ENCODE assay signal across 26 mouse cellular contexts in genomic region chr19:12026606-12027005, GRCm38 (mm10). TPM values are rescaled to one million over a fixed set of nuclear protein-coding genes. Genes with fewer than 3 reads are reported as not detected.
DNase-seq lines count a peak whose midpoint lies in the region; ATAC-seq lines count a peak whose summit lies in the region.
"Had no signal": no experiment of that assay in that cellular context is flagged by ENCODE, and none has a peak within 500 bp of the region (broad histone marks: within the 10 kb centered on the region; RNA-seq: fewer than 3 reads in every experiment).

No protein-coding gene starts in this region.

- H3K9me3 ChIP-seq in hindbrain, embryonic 13.5 days: no peaks in the 10 kb centered on the region
- H3K9me3 ChIP-seq: forebrain, embryonic 13.5 days; limb, embryonic 15.5 days; midbrain, embryonic 13.5 days had no signal

- H3K27ac ChIP-seq in hindbrain, embryonic 13.5 days: no peak overlapping the region
- H3K27ac ChIP-seq: forebrain, embryonic 13.5 days; gastrocnemius, adult 2 months; hindbrain, embryonic 14.5 days; kidney, postnatal 0 days; limb, embryonic 15.5 days; midbrain, embryonic 13.5 days had no signal

- WGBS in hindbrain, embryonic 13.5 days: 83% methylated on average over 2 of the region's 2 CpGs

- no peak overlapping the region for H3K4me3 ChIP-seq in hindbrain, embryonic 13.5 days
- H3K4me3 ChIP-seq: forebrain, embryonic 13.5 days; gastrocnemius, adult 2 months; limb, embryonic 15.5 days; midbrain, embryonic 13.5 days; myocyte had no signal

- no peaks in the 10 kb centered on the region for H3K4me1 ChIP-seq in hindbrain, embryonic 13.5 days (replicated peaks)
- H3K4me1 ChIP-seq: forebrain, embryonic 13.5 days; limb, embryonic 15.5 days; midbrain, embryonic 13.5 days had no signal

- no peak overlapping the region for H3K9ac ChIP-seq in hindbrain, embryonic 13.5 days
- H3K9ac ChIP-seq: forebrain, embryonic 13.5 days; hindbrain, embryonic 14.5 days; limb, embryonic 15.5 days; midbrain, embryonic 13.5 days had no signal

- ATAC-seq in frontal cortex, adult (ENCODE audit: low TSS enrichment): peak; percentile 74
- peak; percentile 58 to 78; a peak in 3 of 4 replicates for ATAC-seq in hematopoietic stem cell, adult 5-6 weeks (replicated peaks in 1 of 2; ENCODE audit: insufficient read depth in 1 of 2, low FRiP score in 2 of 2, low TSS enrichment in 1 of 2, low read depth in 1 of 2, poor library complexity in 2 of 2, severe bottlenecking in 2 of 2)
- no peak for ATAC-seq in hindbrain, embryonic 13.5 days (ENCODE audit: low FRiP score)
- ATAC-seq: forebrain, embryonic 13.5 days; intestine, postnatal 0 days; midbrain, embryonic 13.5 days; Patski had no signal

- no peak for DNase-seq in frontal cortex, postnatal 14 days (ENCODE audit: low spot score in 2 of 2)
- DNase-seq in thymus, postnatal 14 days: peak; percentile 18
- no peak for DNase-seq in thymus, postnatal 36 days
- DNase-seq in yolk sac, embryonic 10.5 days (ENCODE audit: low spot score): no peak
- DNase-seq in heart, adult 8-10 months (ENCODE audit: low spot score): no peak
- DNase-seq: cerebellum, adult 11-12 months; cerebellum, postnatal 25 days; gastrocnemius, adult 2 months; lung, adult 18-20 months; lung, postnatal 36 days; right cerebral cortex, postnatal 4 days had no signal

- H3K36me3 ChIP-seq in hindbrain, embryonic 13.5 days: no peaks in the 10 kb centered on the region
- H3K36me3 ChIP-seq: limb, embryonic 15.5 days; midbrain, embryonic 13.5 days had no signal

- no peak overlapping the region for H3K4me2 ChIP-seq in hindbrain, embryonic 13.5 days
- H3K4me2 ChIP-seq: forebrain, embryonic 13.5 days; hindbrain, embryonic 14.5 days; limb, embryonic 15.5 days; midbrain, embryonic 13.5 days had no signal

- no peaks in the 10 kb centered on the region for H3K27me3 ChIP-seq in hindbrain, embryonic 13.5 days
- H3K27me3 ChIP-seq: forebrain, embryonic 13.5 days; limb, embryonic 15.5 days; midbrain, embryonic 13.5 days; Patski had no signal

RNA-seq across cellular contexts. Expression of gene Olfr1423, which starts 14.5 kb away (rescaled TPM):
- total RNA-seq in hematopoietic stem cell, adult 5-6 weeks (2017): not detected in 2 replicates
- not detected in 2 replicates for polyA plus RNA-seq in hindbrain, embryonic 13.5 days (2015; fragmentation: Nextera tagmentation; extraction: Ambion mirVana)
- total RNA-seq in heart, adult 8-10 months (2022): not detected
- total RNA-seq: gastrocnemius, adult 2 months; layer of hippocampus, adult 8-10 months; left cerebral cortex, postnatal 25 days; neutrophil, adult 5-6 weeks had no signal
- polyA plus RNA-seq: forebrain, embryonic 13.5 days; heart, postnatal 0 days; hindbrain, embryonic 14.5 days; intestine, postnatal 0 days; kidney, postnatal 0 days; midbrain, embryonic 13.5 days; myocyte; Patski had no signal

RNA-seq across cellular contexts. Expression of gene Olfr1424, which starts 35.9 kb away (rescaled TPM):
- not detected in 2 replicates for total RNA-seq in hematopoietic stem cell, adult 5-6 weeks (2017)
- polyA plus RNA-seq in hindbrain, embryonic 13.5 days (2015; fragmentation: Nextera tagmentation; extraction: Ambion mirVana): not detected in 2 replicates
- not detected for total RNA-seq in heart, adult 8-10 months (2022)
- total RNA-seq: gastrocnemius, adult 2 months; layer of hippocampus, adult 8-10 months; left cerebral cortex, postnatal 25 days; neutrophil, adult 5-6 weeks had no signal
- polyA plus RNA-seq: forebrain, embryonic 13.5 days; heart, postnatal 0 days; hindbrain, embryonic 14.5 days; intestine, postnatal 0 days; kidney, postnatal 0 days; limb, embryonic 15.5 days; midbrain, embryonic 13.5 days; myocyte; Patski had no signal

RNA-seq across cellular contexts. Expression of gene Olfr1425, which starts 50.9 kb away (rescaled TPM):
- not detected in 2 replicates for total RNA-seq in hematopoietic stem cell, adult 5-6 weeks (2017)
- not detected in 2 replicates for polyA plus RNA-seq in hindbrain, embryonic 13.5 days (2015; fragmentation: Nextera tagmentation; extraction: Ambion mirVana)
- total RNA-seq in heart, adult 8-10 months (2022): not detected
- total RNA-seq: gastrocnemius, adult 2 months; layer of hippocampus, adult 8-10 months; left cerebral cortex, postnatal 25 days had no signal
- polyA plus RNA-seq: forebrain, embryonic 13.5 days; heart, postnatal 0 days; hindbrain, embryonic 14.5 days; intestine, postnatal 0 days; kidney, postnatal 0 days; limb, embryonic 15.5 days; midbrain, embryonic 13.5 days; myocyte; Patski had no signal
